Mouse (Mus musculus) embryonic facial prominence, embryonic 11.5 days (tissue): ENCODE results near the gene Nrd1. TPM values are rescaled to one million over a fixed set of nuclear protein-coding genes. Genes with fewer than 3 reads are reported as not detected.
A peak's percentile ranks its signal among the peaks of the same experiment; 100 is the strongest.

Experiments used
- ATAC-seq: fragments of 200-750 bp; cut with Nextera tagmentation; replicated peaks from 2 replicates; pipeline ENCODE4 v1.8.0; 2017; ENCODE audit warnings: low read depth; ENCODE audit not compliant: insufficient number of reproducible peaks, low FRiP score, low TSS enrichment
- DNase-seq: peaks from one replicate; pipeline ENCODE4 v3.0.0-alpha.2; 2015; ENCODE audit warnings: low spot score
- H3K27ac ChIP-seq: fragments of 300-500 bp; sonication (generic); replicated peaks from 2 replicates; pipeline ENCODE4 v1.5.1; 2014; ENCODE audit warnings: mild to moderate bottlenecking, low read depth, low read length, control low read depth
- H3K27me3 ChIP-seq: fragments of 300-500 bp; sonication (generic); 2 replicates; pipeline ENCODE4 v1.6.1; 2014; ENCODE audit warnings: mild to moderate bottlenecking, low read length, moderate library complexity, mixed read lengths; ENCODE audit not compliant: control insufficient read depth, insufficient read depth
- H3K36me3 ChIP-seq: fragments of 300-500 bp; sonication (generic); replicated peaks from 2 replicates; pipeline ENCODE4 v1.6.1; 2014; ENCODE audit warnings: low read depth, mild to moderate bottlenecking, low read length, moderate library complexity, mixed read lengths; ENCODE audit not compliant: control insufficient read depth, insufficient read depth
- H3K4me1 ChIP-seq: fragments of 300-500 bp; sonication (generic); 2 replicates; pipeline ENCODE4 v1.6.1; 2014; ENCODE audit warnings: low read length, mixed read lengths; ENCODE audit not compliant: control insufficient read depth, insufficient read depth
- H3K4me2 ChIP-seq: fragments of 300-500 bp; sonication (generic); 2 replicates; pipeline ENCODE4 v1.6.1; 2014; ENCODE audit warnings: low read depth, mild to moderate bottlenecking, control low read depth, low read length, moderate library complexity
- H3K4me3 ChIP-seq: fragments of 300-500 bp; sonication (generic); 2 replicates; pipeline ENCODE4 v1.5.1; 2014; ENCODE audit warnings: low read depth, low read length, control low read depth
- H3K9ac ChIP-seq: fragments of 300-500 bp; sonication (generic); replicated peaks from 2 replicates; pipeline ENCODE4 v1.6.1; 2014; ENCODE audit warnings: mild to moderate bottlenecking, control low read depth, low read length
- H3K9me3 ChIP-seq: fragments of 300-500 bp; sonication (generic); replicated peaks from 2 replicates; pipeline ENCODE4 v1.6.1; 2016; ENCODE audit warnings: mild to moderate bottlenecking, low read length, inconsistent platforms, mixed read lengths; ENCODE audit not compliant: control insufficient read depth
- WGBS: fragments of 180-500 bp; shearing (Covaris S2); extraction: QIAGEN DNeasy Blood & Tissue Kit; methylation state at CpG from one replicate; pipeline ENCODE4 v1.1.7; 2014; 5-methylcytosine and 5-hydroxymethylcytosine counted together
- polyA plus RNA-seq: library from polyadenylated mRNA; unstranded; fragments of >200 nt; fragmentation: Nextera tagmentation; extraction: Ambion mirVana; gene quantifications from 2 replicates; pipeline ENCODE4 v1.2.1, GENCODE M21; 2014

Nrd1 gene
- polyA plus RNA-seq, 1 experiment from 2014 or later, result 66.3 TPM

- WGBS, result 86% methylated on average over 2 of the region's 2 CpGs
- no peaks in the 10 kb centered on the region for H3K9me3 ChIP-seq
- H3K36me3 ChIP-seq, result peaks cover 3% of the 10 kb centered on the region
- H3K4me2 ChIP-seq, result no peak overlapping the region
- H3K4me3 ChIP-seq, result no peak overlapping the region
- no peak for ATAC-seq
- DNase-seq, result no peak
- no peaks in the 10 kb centered on the region for H3K4me1 ChIP-seq
- H3K27me3 ChIP-seq, result no peaks in the 10 kb centered on the region
- no peak overlapping the region for H3K9ac ChIP-seq
- H3K27ac ChIP-seq, result no peak overlapping the region
Observed at GRCm38 (mm10) chr4:109029857-109030256, 29.4 kb downstream of the Nrd1 start.

- no peaks in the 10 kb centered on the region for H3K9me3 ChIP-seq
- peaks cover 3% of the 10 kb centered on the region for H3K36me3 ChIP-seq
- no peak overlapping the region for H3K4me2 ChIP-seq
- no peaks in the 10 kb centered on the region for H3K4me1 ChIP-seq
- H3K9ac ChIP-seq, result no peak overlapping the region
- ATAC-seq (no peak), DNase-seq (no peak)
- H3K4me3 ChIP-seq, result no peak overlapping the region
- WGBS, result 96% methylated on average over 2 of the region's 2 CpGs
- no peaks in the 10 kb centered on the region for H3K27me3 ChIP-seq
- no peak overlapping the region for H3K27ac ChIP-seq
Observed at GRCm38 (mm10) chr4:109030266-109030665, 29.8 kb downstream of the Nrd1 start.

- no peak for ATAC-seq
- DNase-seq, result peak; percentile 63
- H3K4me1 ChIP-seq, result no peaks in the 10 kb centered on the region
- no peaks in the 10 kb centered on the region for H3K27me3 ChIP-seq
- no peaks in the 10 kb centered on the region for H3K9me3 ChIP-seq
- H3K27ac ChIP-seq, result no peak overlapping the region
- H3K4me3 ChIP-seq, result no peak overlapping the region
- H3K9ac ChIP-seq, result no peak overlapping the region
- H3K36me3 ChIP-seq, result peaks cover 6% of the 10 kb centered on the region
- H3K4me2 ChIP-seq, result no peak overlapping the region
Observed at GRCm38 (mm10) chr4:109036327-109036726, 35.9 kb downstream of the Nrd1 start.

GRCm38 (mm10) chr4:109042739-109043138 lies 42.3 kb downstream of the Nrd1 start:
- ATAC-seq (no peak), DNase-seq (no peak)
- Histone ChIP-seq H3K36me3 (peaks cover 6% of the 10 kb centered on the region), H3K27me3 (no peaks in the 10 kb centered on the region), H3K9ac (no peak overlapping the region), H3K9me3 (no peaks in the 10 kb centered on the region), H3K27ac (no peak overlapping the region), H3K4me1 (no peaks in the 10 kb centered on the region), H3K4me3 (no peak overlapping the region), H3K4me2 (no peak overlapping the region)
- WGBS, result 88% methylated on average over 4 of the region's 4 CpGs

GRCm38 (mm10) chr4:109043294-109043693 lies 42.8 kb downstream of the Nrd1 start:
- DNase-seq (no peak), ATAC-seq (no peak)
- H3K27ac ChIP-seq, result no peak overlapping the region
- H3K4me2 ChIP-seq, result no peak overlapping the region
- no peaks in the 10 kb centered on the region for H3K27me3 ChIP-seq
- H3K36me3 ChIP-seq, result peaks cover 6% of the 10 kb centered on the region
- 88% methylated on average over 5 of the region's 5 CpGs for WGBS
- H3K4me1 ChIP-seq, result no peaks in the 10 kb centered on the region
- H3K9ac ChIP-seq, result no peak overlapping the region
- no peak overlapping the region for H3K4me3 ChIP-seq
- H3K9me3 ChIP-seq, result no peaks in the 10 kb centered on the region

GRCm38 (mm10) chr4:109043756-109044155 lies 43.3 kb downstream of the Nrd1 start:
- Histone ChIP-seq H3K4me1 (no peaks in the 10 kb centered on the region), H3K36me3 (peaks cover 4% of the 10 kb centered on the region)
- 78% methylated on average over 5 of the region's 5 CpGs for WGBS

GRCm38 (mm10) chr4:109048258-109048657 lies 47.8 kb downstream of the Nrd1 start:
- 84% methylated on average over 4 of the region's 4 CpGs for WGBS
- Histone ChIP-seq H3K4me2 (no peak overlapping the region), H3K4me3 (no peak overlapping the region), H3K27ac (no peak overlapping the region), H3K9me3 (no peaks in the 10 kb centered on the region), H3K4me1 (no peaks in the 10 kb centered on the region), H3K27me3 (no peaks in the 10 kb centered on the region), H3K9ac (no peak overlapping the region), H3K36me3 (peaks cover 7% of the 10 kb centered on the region; the same call in 1 of the 2 replicates)
- DNase-seq (no peak), ATAC-seq (no peak)

More at GRCm38 (mm10) chr4:109043756-109044155, 43.3 kb downstream of the Nrd1 start:
- Histone ChIP-seq H3K9me3 (no peaks in the 10 kb centered on the region), H3K27me3 (no peaks in the 10 kb centered on the region), H3K4me3 (no peak overlapping the region), H3K4me2 (no peak overlapping the region), H3K9ac (no peak overlapping the region), H3K27ac (no peak overlapping the region)
- DNase-seq (no peak), ATAC-seq (no peak)

GRCm38 (mm10) chr4:109052282-109052681 lies 51.8 kb downstream of the Nrd1 start:
- Histone ChIP-seq H3K27me3 (no peaks in the 10 kb centered on the region), H3K27ac (0 out of 2 replicates have a peak overlapping the region, but pooled peaks have one; percentile 1), H3K9ac (no peak overlapping the region), H3K4me2 (no peak overlapping the region), H3K4me1 (no peaks in the 10 kb centered on the region), H3K9me3 (no peaks in the 10 kb centered on the region), H3K36me3 (peaks cover 7% of the 10 kb centered on the region), H3K4me3 (no peak overlapping the region)
- WGBS, result 56% methylated on average over 1 of the region's 1 CpGs
- ATAC-seq (no peak), DNase-seq (no peak)
